Mouse (Mus musculus) lung, postnatal 0 days (tissue): Measurements from ENCODE around the gene Cnbd2.

ENCODE experiments used
- CTCF ChIP-seq: IDR thresholded peaks from 2 replicates; pipeline ENCODE4 v1.5.1; 2016; ENCODE audit warnings: antibody characterized with exemption, mild to moderate bottlenecking
- EP300 ChIP-seq: IDR thresholded peaks from 2 replicates; pipeline ENCODE4 v1.6.1; 2016; ENCODE audit warnings: antibody characterized with exemption, mild to moderate bottlenecking, control low read depth

GRCm38 (mm10) chr2:156399485-156399884 is 87.4 kb downstream of the Cnbd2 start:
- no peak for TF ChIP-seq CTCF
- no peak for TF ChIP-seq EP300
